Mouse (Mus musculus) neural tube, embryonic 14.5 days (tissue): Measurements from ENCODE around the gene Dcdc2c. TPM values are rescaled to one million over a fixed set of nuclear protein-coding genes. Genes with fewer than 3 reads are reported as not detected.

Source experiments
- ATAC-seq: fragments of 200-750 bp; cut with Nextera tagmentation; 2 replicates; pipeline ENCODE4 v1.8.0; 2017; ENCODE audit warnings: low read depth, mild to moderate bottlenecking, moderate TSS enrichment, moderate library complexity
- H3K27ac ChIP-seq: fragments of 300-500 bp; sonication (generic); 2 replicates; pipeline ENCODE4 v1.5.1; 2014; ENCODE audit warnings: low read depth, mild to moderate bottlenecking, control low read depth, low read length, moderate library complexity, mixed read lengths
- H3K27me3 ChIP-seq: fragments of 300-500 bp; sonication (generic); 2 replicates; pipeline ENCODE4 v1.6.1; 2014; ENCODE audit warnings: low read length; ENCODE audit not compliant: control insufficient read depth, insufficient read depth
- H3K36me3 ChIP-seq: fragments of 300-500 bp; sonication (generic); 2 replicates; pipeline ENCODE4 v1.6.1; 2014; ENCODE audit warnings: low read length, mixed read lengths; ENCODE audit not compliant: control insufficient read depth, insufficient read depth
- H3K4me1 ChIP-seq: fragments of 300-500 bp; sonication (generic); 2 replicates; pipeline ENCODE4 v1.6.1; 2014; ENCODE audit warnings: low read length; ENCODE audit not compliant: control insufficient read depth, insufficient read depth
- H3K4me2 ChIP-seq: fragments of 300-500 bp; sonication (generic); 2 replicates; pipeline ENCODE4 v1.6.1; 2014; ENCODE audit warnings: mild to moderate bottlenecking, low read depth, low read length, control low read depth
- H3K4me3 ChIP-seq: fragments of 300-500 bp; sonication (generic); 2 replicates; pipeline ENCODE4 v1.5.1; 2014; ENCODE audit warnings: low read depth, low read length, control low read depth, mixed read lengths
- H3K9ac ChIP-seq: fragments of 300-500 bp; sonication (generic); replicated peaks from 2 replicates; pipeline ENCODE4 v1.6.1; 2014; ENCODE audit warnings: low read depth, mild to moderate bottlenecking, control low read depth, low read length, mixed read lengths
- H3K9me3 ChIP-seq: fragments of 300-500 bp; sonication (generic); 2 replicates; pipeline ENCODE4 v1.6.1; 2016; ENCODE audit warnings: low read length; ENCODE audit not compliant: control insufficient read depth
- WGBS: fragments of 180-500 bp; shearing (Covaris S2); extraction: QIAGEN DNeasy Blood & Tissue Kit; methylation state at CpG from one replicate; pipeline ENCODE4 v1.1.7; 2014; 5-methylcytosine and 5-hydroxymethylcytosine counted together
- polyA plus RNA-seq: library from polyadenylated mRNA; unstranded; fragments of >200 nt; fragmentation: Nextera tagmentation; extraction: Ambion mirVana; gene quantifications from 2 replicates; pipeline ENCODE4 v1.2.1, GENCODE M21; 2014

Gene Dcdc2c
- polyA plus RNA-seq, 1 experiment from 2014 or later = 0.33 TPM

- Histone ChIP-seq H3K4me1 (no peaks in the 10 kb centered on the region), H3K9ac (no peak within 1 kb of the TSS), H3K27me3 (no peaks in the 10 kb centered on the region), H3K9me3 (no peaks in the 10 kb centered on the region), H3K27ac (no peak within 1 kb of the TSS), H3K4me3 (no peak within 1 kb of the TSS), H3K36me3 (no peaks in the 10 kb centered on the region), H3K4me2 (no peak within 1 kb of the TSS)
- ATAC-seq = no peak
- 81% methylated on average over 8 of the region's 8 CpGs for WGBS
Observed at GRCm38 (mm10) chr12:28582423-28582822, 30.2 kb upstream of the Dcdc2c start, which contains the start of gene Allc. Gene Allc (minus strand): TSS chr12:28582523.

DNA sequence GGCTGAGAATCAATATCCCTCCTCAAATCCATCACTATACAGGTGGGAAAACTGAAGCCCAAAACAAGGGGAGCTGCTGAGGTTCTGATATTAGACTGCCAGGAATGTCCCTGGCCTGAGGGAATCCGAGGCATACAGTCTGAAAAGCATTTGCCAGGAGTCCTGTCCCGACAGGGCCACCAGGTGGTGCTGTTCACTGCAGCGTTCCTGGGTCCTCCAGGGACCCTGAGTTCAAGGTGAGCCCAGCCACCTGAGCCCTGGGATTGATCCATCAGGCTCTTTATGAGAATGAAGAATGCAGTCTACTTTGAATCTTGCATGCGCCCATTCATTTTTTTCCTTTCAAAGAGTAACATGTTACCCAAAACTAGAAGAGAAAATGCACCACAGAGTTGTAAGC, 26.9 kb upstream of the Dcdc2c start:
- H3K9ac ChIP-seq = no peak overlapping the region
- H3K36me3 ChIP-seq = no peaks in the 10 kb centered on the region
- WGBS = 39% methylated on average over 4 of the region's 4 CpGs
- no peaks in the 10 kb centered on the region for H3K4me1 ChIP-seq
- H3K4me2 ChIP-seq = no peak overlapping the region
- no peaks in the 10 kb centered on the region for H3K9me3 ChIP-seq
- H3K27me3 ChIP-seq = no peaks in the 10 kb centered on the region
- no peak overlapping the region for H3K27ac ChIP-seq
- ATAC-seq = no peak
- no peak overlapping the region for H3K4me3 ChIP-seq

- H3K27ac ChIP-seq = no peak overlapping the region
- H3K4me3 ChIP-seq = no peak overlapping the region
- H3K9ac ChIP-seq = no peak overlapping the region
- WGBS = 90% methylated on average over 3 of the region's 3 CpGs
- no peaks in the 10 kb centered on the region for H3K36me3 ChIP-seq
- no peaks in the 10 kb centered on the region for H3K9me3 ChIP-seq
- H3K27me3 ChIP-seq = no peaks in the 10 kb centered on the region
- no peaks in the 10 kb centered on the region for H3K4me1 ChIP-seq
- no peak for ATAC-seq
- no peak overlapping the region for H3K4me2 ChIP-seq
Observed at GRCm38 (mm10) chr12:28578147-28578546, 25.9 kb upstream of the Dcdc2c start.

DNA sequence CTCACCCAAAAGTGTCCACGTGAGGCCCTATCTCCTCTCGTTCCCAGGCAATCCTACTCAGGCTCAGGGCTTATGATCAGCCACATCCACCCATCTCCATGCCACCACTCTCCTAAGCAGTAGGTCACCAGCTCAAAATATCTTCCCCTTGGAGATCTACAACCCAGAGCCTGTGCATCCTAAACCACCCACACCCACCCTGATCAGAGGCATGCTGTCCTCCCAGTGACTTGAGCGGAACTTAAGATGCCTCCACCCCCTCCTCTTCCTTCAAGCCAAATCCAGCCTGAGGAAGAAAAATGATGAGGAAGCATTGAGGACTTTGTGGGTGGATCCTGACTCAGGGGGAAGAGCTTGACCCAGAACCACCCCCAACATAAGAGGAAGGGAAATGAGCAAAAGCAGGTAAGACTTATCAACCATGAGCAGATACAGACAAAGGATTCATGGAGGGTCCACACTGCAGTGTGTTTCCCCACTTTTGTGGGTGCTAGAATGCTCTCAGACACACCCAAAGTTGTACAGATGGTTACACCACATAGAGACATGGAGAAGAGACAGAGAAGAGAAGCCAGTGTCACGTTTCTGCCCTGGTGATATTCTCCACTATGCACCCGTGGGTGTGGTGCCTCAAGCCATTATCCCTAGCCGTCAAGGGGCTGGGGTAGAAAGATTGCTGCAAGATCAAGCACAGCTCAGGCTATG, 23.3 kb upstream of the Dcdc2c start:
- Histone ChIP-seq H3K36me3 (no peaks in the 10 kb centered on the region), H3K4me2 (no peak overlapping the region), H3K9ac (no peak overlapping the region), H3K4me3 (no peak overlapping the region), H3K27me3 (no peaks in the 10 kb centered on the region), H3K4me1 (no peaks in the 10 kb centered on the region), H3K27ac (no peak overlapping the region), H3K9me3 (no peaks in the 10 kb centered on the region)
- 77% methylated on average over 6 of the region's 6 CpGs for WGBS
- no peak for ATAC-seq

GRCm38 (mm10) chr12:28572241-28572640, 20.0 kb upstream of the Dcdc2c start:
- Histone ChIP-seq H3K9ac (no peak overlapping the region), H3K27ac (no peak overlapping the region), H3K4me2 (no peak overlapping the region), H3K27me3 (no peaks in the 10 kb centered on the region), H3K4me3 (no peak overlapping the region), H3K4me1 (no peaks in the 10 kb centered on the region), H3K9me3 (no peaks in the 10 kb centered on the region), H3K36me3 (no peaks in the 10 kb centered on the region)
- 86% methylated on average over 2 of the region's 2 CpGs for WGBS
- ATAC-seq = no peak

DNA sequence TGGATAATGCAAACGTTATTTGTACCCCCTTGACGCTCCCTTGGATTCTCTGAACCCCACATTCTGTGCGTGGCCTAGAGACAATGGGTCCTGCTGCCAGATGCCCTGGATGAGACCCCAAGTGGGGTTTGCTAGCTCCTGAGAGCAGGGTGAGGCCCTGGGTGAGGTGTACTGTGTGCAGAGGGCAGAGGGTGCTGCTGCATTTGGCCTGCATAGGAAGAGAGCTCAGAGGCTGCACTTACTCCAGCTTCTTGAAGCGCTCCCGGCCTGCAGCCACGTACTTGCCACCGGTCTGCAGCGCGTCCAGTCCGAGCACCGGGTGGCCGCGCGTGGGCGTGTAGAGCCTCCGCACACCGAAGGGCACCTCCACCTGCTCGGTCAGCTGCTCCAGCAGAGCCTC, 424 bp downstream of the Dcdc2c start:
- Histone ChIP-seq H3K27ac (no peak overlapping the region), H3K4me1 (no peaks in the 10 kb centered on the region), H3K27me3 (no peaks in the 10 kb centered on the region), H3K36me3 (no peaks in the 10 kb centered on the region), H3K4me3 (no peak overlapping the region), H3K4me2 (no peak overlapping the region), H3K9me3 (no peaks in the 10 kb centered on the region), H3K9ac (no peak overlapping the region)
- WGBS = 71% methylated on average over 16 of the region's 18 CpGs
- 0 out of 2 replicates have a peak, but pooled peaks have one; percentile 17 for ATAC-seq

DNA sequence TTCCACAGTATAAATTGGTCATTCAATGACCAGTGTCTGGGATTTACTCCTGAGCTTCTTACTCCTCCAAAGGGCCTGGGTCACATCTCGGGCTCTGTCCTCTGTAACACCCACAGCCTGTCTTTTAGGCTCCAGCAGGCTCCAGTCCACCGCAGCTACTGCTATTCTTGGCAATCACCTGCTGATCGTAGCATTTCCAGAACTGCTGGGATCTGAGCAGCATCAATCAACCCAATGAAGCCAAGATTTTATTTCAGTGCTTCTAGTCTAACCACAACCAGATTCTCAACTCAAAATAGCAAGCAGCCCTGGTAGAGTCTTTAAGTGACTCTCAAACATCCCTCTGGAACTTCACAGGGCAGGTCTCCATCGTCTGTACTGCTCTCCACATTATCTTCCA, 3.3 kb downstream of the Dcdc2c start:
- H3K27ac ChIP-seq = no peak overlapping the region
- H3K27me3 ChIP-seq = no peaks in the 10 kb centered on the region
- no peak for ATAC-seq

GRCm38 (mm10) chr12:28514264-28514775, 37.9 kb downstream of the Dcdc2c start:
- no peak for ATAC-seq
- no peak overlapping the region for H3K27ac ChIP-seq
- no peak overlapping the region for H3K4me3 ChIP-seq
- no peak overlapping the region for H3K9ac ChIP-seq
- H3K4me2 ChIP-seq = no peak overlapping the region
- no peaks in the 10 kb centered on the region for H3K9me3 ChIP-seq
- no peaks in the 10 kb centered on the region for H3K36me3 ChIP-seq
- WGBS = 63% methylated on average over 1 of the region's 1 CpGs
- H3K4me1 ChIP-seq = no peaks in the 10 kb centered on the region
- no peaks in the 10 kb centered on the region for H3K27me3 ChIP-seq

More for the DNA sequence above, 3.3 kb downstream of the Dcdc2c start:
- no peak overlapping the region for H3K4me3 ChIP-seq
- H3K4me1 ChIP-seq = no peaks in the 10 kb centered on the region
- no peak overlapping the region for H3K9ac ChIP-seq
- H3K36me3 ChIP-seq = no peaks in the 10 kb centered on the region
- WGBS = 55% methylated on average over 4 of the region's 4 CpGs
- H3K9me3 ChIP-seq = no peaks in the 10 kb centered on the region
- no peak overlapping the region for H3K4me2 ChIP-seq

DNA sequence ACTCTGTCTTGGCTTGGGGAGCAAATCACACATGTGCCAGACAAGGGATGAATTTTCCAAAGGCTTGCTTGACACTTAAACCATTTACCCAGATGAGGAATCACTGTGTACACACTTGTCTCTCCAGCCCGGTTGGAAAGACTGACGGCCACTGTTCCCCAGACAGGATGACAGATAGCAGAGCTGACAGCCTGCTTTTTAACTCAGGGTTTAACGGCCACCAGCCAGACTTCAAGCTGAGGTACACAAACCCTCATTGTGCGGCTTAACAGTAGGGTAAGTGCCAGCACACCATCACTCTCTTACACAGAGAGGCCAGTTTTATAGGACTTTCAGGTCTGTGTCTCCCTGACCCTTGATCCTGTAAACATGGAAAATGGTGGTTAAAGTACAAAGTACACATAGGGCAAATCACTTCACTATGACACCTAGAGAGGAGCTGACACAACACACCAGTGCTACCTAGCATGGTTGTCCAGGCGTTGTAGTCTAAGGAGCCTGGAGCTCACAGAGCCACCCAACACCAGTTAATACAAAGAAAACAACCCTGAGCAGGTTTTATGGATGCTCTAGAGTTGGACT, 42.4 kb downstream of the Dcdc2c start:
- WGBS = 25% methylated on average over 5 of the region's 5 CpGs
- Histone ChIP-seq H3K36me3 (no peaks in the 10 kb centered on the region), H3K9ac (no peak overlapping the region), H3K4me1 (no peaks in the 10 kb centered on the region), H3K27ac (no peak overlapping the region), H3K4me3 (no peak overlapping the region), H3K27me3 (no peaks in the 10 kb centered on the region), H3K9me3 (no peaks in the 10 kb centered on the region), H3K4me2 (no peak overlapping the region)
- ATAC-seq = no peak
